Mouse (Mus musculus) small intestine, adult 2 months (tissue): ENCODE measurements around the gene Tcap.

Source experiments
- CTCF ChIP-seq: fragments of 200-500 bp; IDR thresholded peaks from 2 replicates; pipeline ENCODE4 v1.5.1; 2012; ENCODE audit warnings: low read depth, mild to moderate bottlenecking, control low read depth, inconsistent platforms, low read length, moderate library complexity, mixed read lengths; ENCODE audit not compliant: insufficient replicate concordance, insufficient read length; ENCODE audit errors: extremely low read depth
- POLR2A ChIP-seq: fragments of 200-500 bp; IDR thresholded peaks from 2 replicates; pipeline ENCODE4 v1.6.1; 2012; ENCODE audit warnings: low read depth, mild to moderate bottlenecking, control low read depth, inconsistent platforms, low read length, moderate library complexity

DNA sequence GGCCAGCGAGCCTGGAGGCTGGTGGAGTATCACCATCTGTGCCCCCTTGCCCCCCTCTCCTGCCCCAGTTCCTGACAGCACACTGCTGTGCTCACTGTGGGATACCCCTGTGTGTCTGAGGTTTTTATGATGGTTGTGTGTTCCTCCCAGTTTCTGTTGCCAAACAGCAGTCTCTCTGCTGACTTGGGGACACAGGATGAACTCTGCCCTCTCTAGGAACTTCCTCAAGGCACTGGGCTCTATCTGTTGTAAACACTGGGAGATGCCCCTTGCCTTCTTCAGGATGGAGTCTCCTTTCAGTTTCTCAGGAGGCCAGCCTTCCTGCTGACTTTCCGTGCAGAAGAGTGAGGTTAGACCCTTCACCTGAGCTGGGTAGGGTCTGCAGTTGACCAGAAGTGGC lies 30.6 kb downstream of the Tcap start:
- TF ChIP-seq CTCF (no peak), POLR2A (no peak)
